Mouse (Mus musculus) splenic B cell, adult 2 months (primary cell): Measurements from ENCODE around the gene Rasl11a.
"Not testable (repeated sequence)": the region's sequence is repeated elsewhere in the genome, so short reads cannot be mapped to it uniquely, and the experiment has no call there.

ENCODE experiments used
- DNase-seq: peaks from one replicate; pipeline ENCODE4 v3.0.0-alpha.2; 2011; ENCODE audit warnings: low read depth, low spot score
- H3K27me3 ChIP-seq: 2 replicates; pipeline ENCODE4 v1.6.1; 2012; ENCODE audit warnings: mild to moderate bottlenecking, low read length, moderate library complexity, mixed read lengths; ENCODE audit not compliant: control insufficient read depth, poor library complexity, insufficient read depth, severe bottlenecking
- H3K36me3 ChIP-seq: 2 replicates; pipeline ENCODE4 v1.6.1; 2012; ENCODE audit warnings: mild to moderate bottlenecking, low read length, moderate library complexity, mixed read lengths; ENCODE audit not compliant: control insufficient read depth, poor library complexity, insufficient read depth, severe bottlenecking

Rasl11a gene

GRCm38 (mm10) chr5:146860222-146860998, 15.5 kb downstream of the Rasl11a start:
- Histone ChIP-seq H3K36me3 (no peaks in the 10 kb centered on the region), H3K27me3 (no peaks in the 10 kb centered on the region)
- no peak for DNase-seq

GRCm38 (mm10) chr5:146861588-146861987, 16.7 kb downstream of the Rasl11a start:
- peak; percentile 63 for DNase-seq
- no peaks in the 10 kb centered on the region for H3K27me3 ChIP-seq
- no peaks in the 10 kb centered on the region for H3K36me3 ChIP-seq

GRCm38 (mm10) chr5:146865511-146865910, 20.6 kb downstream of the Rasl11a start:
- Histone ChIP-seq H3K36me3 (no peaks in the 10 kb centered on the region), H3K27me3 (no peaks in the 10 kb centered on the region)
- DNase-seq: no peak

GRCm38 (mm10) chr5:146866277-146866676, 21.4 kb downstream of the Rasl11a start:
- no peak for DNase-seq
- Histone ChIP-seq H3K36me3 (no peaks in the 10 kb centered on the region), H3K27me3 (no peaks in the 10 kb centered on the region)

GRCm38 (mm10) chr5:146867246-146867945, 22.5 kb downstream of the Rasl11a start:
- peak; percentile 80 for DNase-seq
- no peaks in the 10 kb centered on the region for H3K36me3 ChIP-seq
- H3K27me3 ChIP-seq: no peaks in the 10 kb centered on the region

DNA sequence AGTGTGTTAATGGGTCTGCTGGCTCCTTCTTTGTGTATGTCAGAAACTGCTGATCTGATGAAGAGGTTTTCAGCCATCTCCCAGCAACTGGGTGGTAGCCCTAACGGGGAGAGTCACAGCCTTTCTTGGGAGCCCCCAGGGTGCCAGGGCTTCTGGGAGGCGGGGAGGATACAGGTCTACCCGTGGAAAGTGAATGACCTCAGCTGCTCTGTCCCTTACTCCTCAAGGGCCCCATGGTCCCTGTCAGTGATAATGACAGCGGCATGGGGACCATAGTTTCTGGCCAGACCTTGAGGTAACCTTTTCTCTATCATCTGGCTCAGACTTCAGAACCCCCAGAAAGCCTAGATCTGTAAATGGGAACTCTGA, 23.1 kb downstream of the Rasl11a start:
- Histone ChIP-seq H3K27me3 (no peaks in the 10 kb centered on the region), H3K36me3 (no peaks in the 10 kb centered on the region)
- DNase-seq: no peak

DNA sequence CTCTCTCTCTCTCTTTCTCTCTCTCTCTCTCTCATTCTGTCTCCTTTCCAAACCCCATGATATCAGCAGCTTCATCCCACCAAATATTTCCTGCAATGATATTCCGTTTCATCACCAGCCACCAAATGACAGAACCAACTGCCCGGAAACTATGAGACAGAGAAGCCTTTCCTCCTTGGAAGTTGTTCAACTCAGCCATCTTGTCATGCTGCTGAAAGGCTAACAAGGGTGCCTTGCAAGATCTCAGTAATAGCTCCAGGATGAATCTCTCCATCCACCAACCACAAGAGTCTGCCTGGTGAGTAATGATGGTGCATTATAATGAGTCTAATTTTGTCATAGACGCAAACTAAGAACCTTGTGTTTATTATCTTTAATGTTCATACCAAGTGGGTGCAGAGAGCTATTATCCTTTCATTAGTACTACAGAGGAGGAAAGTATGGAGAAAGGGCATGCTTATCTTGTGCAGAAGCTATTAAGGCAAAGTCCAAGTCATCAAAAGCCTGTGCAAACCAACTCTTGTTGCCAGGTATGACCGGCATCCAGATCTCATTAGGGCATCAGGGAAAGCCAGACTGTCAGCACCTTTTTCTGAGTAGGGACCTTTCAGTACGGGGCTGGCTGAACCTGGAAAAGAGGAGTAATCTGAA, 28.2 kb downstream of the Rasl11a start:
- Histone ChIP-seq H3K36me3 (no peaks in the 10 kb centered on the region), H3K27me3 (no peaks in the 10 kb centered on the region)
- DNase-seq: no peak

DNA sequence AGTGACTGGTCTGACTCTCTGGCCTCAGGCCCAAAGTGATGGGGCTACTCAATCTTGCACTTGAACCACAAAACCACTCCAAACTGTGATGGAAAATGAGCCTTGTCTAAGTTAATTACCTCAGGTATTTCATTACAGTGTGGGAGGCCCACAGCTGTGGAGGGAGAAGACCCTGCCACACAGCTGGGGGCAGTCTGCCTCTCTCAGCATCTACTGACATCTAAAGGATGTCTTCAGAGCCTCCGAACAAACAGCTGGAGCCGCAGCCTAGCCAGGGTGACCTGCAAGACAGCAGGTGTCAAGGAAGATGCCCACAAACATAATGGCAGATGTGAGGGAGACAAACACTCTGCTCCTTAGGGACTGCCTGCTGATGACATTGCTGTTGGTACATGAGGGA, 31.2 kb downstream of the Rasl11a start:
- no peaks in the 10 kb centered on the region for H3K36me3 ChIP-seq
- no peak for DNase-seq
- no peaks in the 10 kb centered on the region for H3K27me3 ChIP-seq

DNA sequence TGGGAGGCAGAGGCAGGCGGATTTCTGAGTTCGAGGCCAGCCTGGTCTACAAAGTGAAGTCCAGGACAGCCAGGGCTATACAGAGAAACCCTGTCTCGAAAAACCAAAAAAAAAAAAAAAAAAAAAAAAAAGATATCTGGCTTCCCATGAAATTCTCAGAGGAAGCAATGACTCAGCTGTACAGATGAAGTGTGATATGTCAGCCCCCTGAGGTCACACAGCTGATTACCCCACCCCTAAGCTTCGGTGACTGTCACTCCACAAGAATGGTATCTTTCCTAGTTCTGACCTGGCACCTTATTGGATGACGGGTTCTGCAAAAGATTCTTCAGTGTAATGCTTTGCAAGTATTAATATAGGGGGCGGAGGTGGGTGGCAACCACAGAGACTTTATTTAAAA, 33.0 kb downstream of the Rasl11a start:
- not testable (repeated sequence) for H3K36me3 ChIP-seq, H3K27me3 ChIP-seq, DNase-seq

DNA sequence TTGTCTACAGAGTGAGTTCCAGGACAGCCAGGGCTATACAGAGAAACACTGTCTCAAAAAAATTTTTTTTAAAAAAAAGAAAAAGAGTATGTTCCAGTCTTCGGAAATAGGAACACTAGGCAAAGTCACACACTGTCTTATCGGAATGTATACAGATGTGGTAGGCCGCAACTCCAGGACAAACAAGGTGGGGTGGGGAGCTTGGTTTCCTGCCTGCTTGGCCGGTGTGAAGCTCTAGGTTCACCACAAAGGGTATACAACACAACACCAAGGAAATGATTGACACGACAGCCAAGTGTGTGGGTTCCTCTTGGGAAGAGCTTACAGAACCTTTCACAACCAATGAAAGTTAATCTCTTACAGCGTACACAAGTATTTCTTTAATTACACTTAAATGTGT, 37.4 kb downstream of the Rasl11a start:
- DNase-seq: no peak
- H3K27me3 ChIP-seq: no peaks in the 10 kb centered on the region
- no peaks in the 10 kb centered on the region for H3K36me3 ChIP-seq

DNA sequence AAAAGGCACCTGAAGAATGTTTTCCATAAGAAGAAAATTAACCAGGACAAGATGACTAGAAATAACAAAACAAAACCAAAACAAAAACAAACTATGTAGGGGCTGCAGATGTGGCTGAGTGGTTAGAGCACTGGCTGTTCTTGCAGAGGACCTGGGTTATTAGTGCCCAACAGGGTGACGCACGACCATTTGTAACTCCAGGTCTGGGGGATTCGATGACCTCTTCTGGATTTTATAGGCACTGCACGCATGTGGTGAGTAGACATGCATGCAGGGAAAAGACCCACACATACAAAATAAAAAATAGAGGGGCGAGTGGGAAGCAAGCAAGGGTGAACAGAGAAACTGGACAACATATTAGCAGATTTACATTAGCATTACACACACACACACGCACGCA, 38.2 kb downstream of the Rasl11a start:
- DNase-seq: no peak
- H3K36me3 ChIP-seq: no peaks in the 10 kb centered on the region

DNA sequence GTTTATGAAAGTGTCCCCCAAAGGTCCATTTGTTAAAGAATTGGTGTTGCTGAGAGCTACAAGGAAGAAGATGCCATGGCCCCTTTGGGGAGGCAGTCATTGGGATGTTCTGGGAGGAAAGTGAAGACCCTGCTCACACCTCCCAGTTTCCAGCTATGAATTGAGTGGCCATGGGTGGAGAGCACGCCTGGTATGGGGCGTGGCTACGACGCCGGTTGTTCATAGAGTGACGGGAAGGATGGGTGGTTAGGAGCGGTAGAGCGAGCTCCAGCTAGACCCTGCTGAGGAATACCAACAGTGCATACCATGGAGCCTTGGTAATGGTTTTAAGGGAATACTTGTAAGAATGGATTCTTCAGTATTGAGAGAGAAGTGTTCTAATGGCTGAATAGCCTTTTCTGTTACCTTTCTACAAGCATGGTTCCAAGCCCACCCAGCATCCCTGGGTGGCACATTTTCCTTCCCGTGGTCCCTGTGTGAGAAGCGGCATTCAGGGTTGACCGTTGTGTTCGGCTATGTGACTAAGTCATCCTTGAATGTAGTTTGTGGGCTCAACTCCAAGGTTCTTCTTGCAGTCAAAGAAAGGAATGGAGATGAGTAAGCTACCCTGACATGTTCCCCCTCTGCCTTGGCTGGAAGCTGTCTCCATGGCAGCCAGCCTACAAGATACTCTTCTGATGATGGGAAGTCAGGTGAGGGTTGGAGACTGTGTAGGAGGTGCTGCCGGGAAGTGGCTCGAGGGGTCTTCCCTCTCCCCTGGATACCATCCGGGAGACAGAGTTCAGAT, 38.8 kb downstream of the Rasl11a start:
- H3K36me3 ChIP-seq: no peaks in the 10 kb centered on the region
- no peaks in the 10 kb centered on the region for H3K27me3 ChIP-seq
- DNase-seq: no peak

More for the DNA sequence above, 38.2 kb downstream of the Rasl11a start:
- no peaks in the 10 kb centered on the region for H3K27me3 ChIP-seq

DNA sequence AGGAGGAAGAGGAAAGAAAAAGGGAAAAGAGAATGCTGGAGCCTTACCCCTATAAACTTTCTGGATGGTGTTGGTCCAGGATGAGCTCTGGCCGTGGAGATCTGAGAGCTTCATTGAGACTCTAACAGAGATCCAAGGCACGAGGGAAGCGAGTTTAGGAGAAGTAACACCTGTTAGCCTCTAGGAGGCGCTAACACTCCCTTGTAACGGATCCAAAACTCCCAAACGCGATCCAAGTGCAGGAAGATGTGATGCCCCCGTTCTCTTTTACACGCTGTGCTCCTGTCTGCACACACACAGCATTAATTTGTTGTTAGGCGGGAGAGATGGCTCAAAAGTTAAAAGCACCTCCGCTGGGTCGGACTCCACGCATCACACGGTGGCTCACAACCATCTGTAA, 46.3 kb downstream of the Rasl11a start:
- Histone ChIP-seq H3K36me3 (no peaks in the 10 kb centered on the region), H3K27me3 (no peaks in the 10 kb centered on the region)
- DNase-seq: peak; percentile 53

DNA sequence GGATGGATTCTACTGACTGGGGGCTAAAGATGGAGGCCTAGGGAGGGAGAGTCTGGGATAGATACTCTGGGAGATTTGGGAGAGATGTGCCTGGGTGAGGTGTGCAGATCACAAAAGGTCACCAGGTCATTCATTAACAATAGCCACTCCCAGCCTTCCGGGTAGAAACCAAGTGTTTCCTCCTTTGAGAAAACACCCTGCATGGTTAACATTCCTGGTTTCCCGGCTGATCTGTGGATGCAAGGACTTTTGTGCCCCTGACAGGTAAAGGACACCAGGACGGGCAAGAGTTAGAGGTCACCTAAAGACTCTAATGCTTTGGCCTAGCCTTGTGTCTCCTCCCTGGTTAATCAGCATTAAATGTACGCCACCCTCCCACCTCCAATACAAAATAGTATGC, 48.0 kb downstream of the Rasl11a start:
- no peaks in the 10 kb centered on the region for H3K27me3 ChIP-seq
- no peaks in the 10 kb centered on the region for H3K36me3 ChIP-seq
- DNase-seq: no peak
